Mouse (Mus musculus): ENCODE measurements around the gene Myoz1.
A peak's percentile ranks its signal among the peaks of the same experiment; 100 is the strongest.
"Not testable (repeated sequence)": the region's sequence is repeated elsewhere in the genome, so short reads cannot be mapped to it uniquely, and the experiment has no call there.

The Myoz1 gene

GRCm38 (mm10) chr14:20656361-20656760 is at the start of gene Myoz1:
Gene Myoz1, minus strand, starts transcription at chr14:20656540.
- DNase-seq (ENCODE audit: low spot score in 2 of 2): no peak

DNA sequence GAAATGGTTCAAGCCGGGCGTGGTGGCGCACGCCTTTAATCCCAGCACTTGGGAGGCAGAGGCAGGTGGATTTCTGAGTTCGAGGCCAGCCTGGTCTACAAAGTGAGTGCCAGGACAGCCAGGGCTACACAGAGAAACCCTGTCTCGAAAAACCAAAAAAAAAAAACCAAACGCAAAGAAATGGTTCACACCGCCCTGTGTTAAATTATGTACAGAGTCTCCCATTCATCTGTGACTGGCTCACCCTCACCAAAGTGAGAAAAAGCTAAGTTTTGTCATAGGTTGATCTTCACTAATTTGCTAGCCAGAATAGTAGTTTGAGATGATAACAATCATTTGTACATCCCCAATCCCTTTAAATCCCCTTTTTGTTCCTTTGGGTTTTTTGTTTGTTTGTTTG is 47.1 kb upstream of the Myoz1 start:
- DNase-seq (ENCODE audit: low spot score in 2 of 2): not testable (repeated sequence)

- DNase-seq (ENCODE audit: low spot score in 2 of 2): peak; percentile 85 to 94
These were observed 46.5 kb upstream of the Myoz1 start, which contains the start of gene Chchd1 for GRCm38 (mm10) chr14:20702741-20703381. Gene Chchd1, plus strand, starts transcription at chr14:20703006.

GRCm38 (mm10) chr14:20702096-20702740 is 45.9 kb upstream of the Myoz1 start:
- no peak for DNase-seq (ENCODE audit: low spot score in 2 of 2)

GRCm38 (mm10) chr14:20701554-20701953 is 45.2 kb upstream of the Myoz1 start:
- no peak for DNase-seq (ENCODE audit: low spot score in 2 of 2)

- DNase-seq (ENCODE audit: low spot score in 2 of 2): no peak
These were observed 44.0 kb upstream of the Myoz1 start for GRCm38 (mm10) chr14:20700362-20700761.

- no peak for DNase-seq (ENCODE audit: low spot score in 2 of 2)
These were observed 42.2 kb upstream of the Myoz1 start for GRCm38 (mm10) chr14:20698515-20698914.

- no peak for DNase-seq (ENCODE audit: low spot score in 2 of 2)
These were observed 40.6 kb upstream of the Myoz1 start for GRCm38 (mm10) chr14:20696986-20697385.

DNA sequence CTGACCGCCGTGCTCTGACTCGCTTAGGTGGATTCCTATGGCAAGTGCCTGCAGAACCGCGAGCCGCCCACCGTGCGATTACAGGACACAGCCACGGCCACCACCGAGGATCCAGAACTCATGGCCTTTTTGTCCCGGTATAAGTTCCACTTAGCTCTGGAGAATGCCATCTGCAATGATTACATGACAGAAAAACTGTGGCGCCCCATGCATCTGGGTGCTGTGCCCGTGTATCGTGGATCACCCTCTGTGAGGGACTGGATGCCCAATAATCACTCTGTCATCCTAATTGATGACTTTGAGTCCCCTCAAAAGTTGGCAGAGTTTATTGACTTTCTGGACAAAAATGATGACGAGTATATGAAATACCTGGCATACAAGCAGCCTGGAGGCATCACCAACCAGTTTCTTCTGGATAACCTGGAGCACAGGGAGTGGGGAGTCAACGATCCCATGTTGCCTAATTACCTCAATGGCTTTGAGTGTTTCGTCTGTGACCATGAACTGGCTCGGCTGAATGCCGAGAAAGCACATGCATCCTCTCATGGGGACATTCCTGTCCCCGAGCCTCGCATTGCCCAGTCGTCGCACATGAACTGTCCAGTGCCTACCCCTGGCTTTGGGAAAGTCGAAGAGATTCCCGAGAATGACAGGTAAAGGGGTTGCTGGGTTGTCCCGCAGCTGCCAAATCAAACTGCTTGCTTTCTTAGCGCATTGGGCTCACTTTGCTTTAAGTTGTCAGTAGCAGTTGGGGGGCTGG is 39.6 kb upstream of the Myoz1 start:
- DNase-seq (ENCODE audit: low spot score in 2 of 2): no peak

GRCm38 (mm10) chr14:20694884-20695760 is 38.8 kb upstream of the Myoz1 start, which contains the start of gene Fut11:
Gene Fut11, plus strand, starts transcription at chr14:20694968.
- peak; percentile 83 to 91 for DNase-seq (ENCODE audit: low spot score in 2 of 2)

DNA sequence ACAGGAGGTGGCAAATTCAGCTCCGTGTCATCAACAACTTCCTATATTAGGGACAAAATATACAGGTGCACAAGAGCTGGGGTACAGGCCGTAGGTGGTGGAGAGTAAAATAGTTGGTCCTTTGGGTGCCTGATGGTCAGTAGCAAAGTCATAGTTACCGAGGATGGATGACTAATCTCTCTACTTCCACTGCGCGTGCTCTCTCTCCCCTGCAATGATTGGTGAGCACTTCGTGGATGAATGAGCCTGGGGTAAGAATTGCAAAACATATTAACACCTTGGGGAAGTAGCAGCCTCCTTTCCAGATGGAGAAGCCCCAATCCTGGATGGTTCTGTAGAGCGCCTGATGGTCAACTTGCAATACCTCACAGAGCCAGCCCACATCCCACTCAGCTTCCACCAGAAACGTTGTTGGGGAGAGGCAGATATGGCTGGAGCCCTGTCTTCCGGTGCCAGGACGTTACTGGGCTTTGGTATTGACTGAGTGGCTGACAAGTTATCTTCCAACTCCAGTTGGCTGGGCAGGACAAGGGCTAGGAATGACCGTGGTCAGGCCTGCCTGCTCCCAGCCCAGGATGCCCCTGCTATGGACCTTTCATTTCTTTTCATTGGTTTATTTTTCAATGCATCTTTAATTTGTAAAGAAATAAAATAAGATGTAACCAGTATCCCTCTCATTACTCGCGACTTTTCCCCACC is 38.0 kb upstream of the Myoz1 start:
- no peak for DNase-seq (ENCODE audit: low spot score in 2 of 2)

DNA sequence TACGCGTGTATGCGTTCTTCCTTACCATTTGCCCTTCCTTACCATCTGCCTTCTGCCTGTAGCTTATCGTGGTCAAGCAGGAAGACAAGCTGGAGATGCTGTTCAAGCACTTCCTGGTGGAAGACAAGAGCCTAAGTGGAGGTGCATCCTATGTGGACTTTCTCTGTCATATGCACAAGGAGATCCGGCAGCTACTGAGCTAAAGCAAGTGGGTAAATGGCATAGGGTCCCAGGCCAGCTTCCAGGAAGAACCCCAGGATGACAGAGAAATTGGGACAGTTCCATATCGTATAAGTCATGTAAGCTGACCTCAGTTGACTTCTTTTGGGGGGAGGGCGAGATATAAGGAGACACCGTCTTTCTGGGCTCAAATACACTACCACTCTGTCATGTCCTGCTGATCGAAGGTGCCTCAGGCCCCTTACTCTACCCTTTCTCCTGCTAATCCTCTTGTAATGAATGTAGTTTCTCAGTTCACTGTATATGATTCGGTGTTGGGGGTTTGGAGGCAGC is 37.3 kb upstream of the Myoz1 start:
- DNase-seq (ENCODE audit: low spot score in 2 of 2): no peak

- no peak for DNase-seq (ENCODE audit: low spot score in 2 of 2)
These were observed 35.4 kb upstream of the Myoz1 start for GRCm38 (mm10) chr14:20691772-20692171.

DNA sequence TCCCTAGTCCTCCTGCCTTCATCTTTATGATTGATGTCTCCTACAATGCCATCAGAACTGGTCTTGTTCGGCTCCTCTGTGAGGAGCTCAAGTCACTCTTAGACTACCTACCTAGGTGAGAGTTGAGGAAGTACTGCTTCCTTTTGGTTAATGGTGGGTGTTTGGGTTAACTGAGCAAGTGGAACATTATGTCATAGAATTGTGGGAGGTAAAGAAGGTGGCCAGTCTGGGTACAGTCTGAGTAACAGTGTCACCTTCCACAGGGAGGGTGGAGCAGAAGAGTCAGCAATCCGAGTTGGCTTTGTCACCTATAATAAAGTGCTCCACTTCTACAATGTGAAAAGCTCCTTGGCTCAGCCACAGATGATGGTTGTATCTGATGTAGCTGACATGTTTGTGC is 32.7 kb upstream of the Myoz1 start:
- DNase-seq (ENCODE audit: low spot score in 2 of 2): no peak

DNA sequence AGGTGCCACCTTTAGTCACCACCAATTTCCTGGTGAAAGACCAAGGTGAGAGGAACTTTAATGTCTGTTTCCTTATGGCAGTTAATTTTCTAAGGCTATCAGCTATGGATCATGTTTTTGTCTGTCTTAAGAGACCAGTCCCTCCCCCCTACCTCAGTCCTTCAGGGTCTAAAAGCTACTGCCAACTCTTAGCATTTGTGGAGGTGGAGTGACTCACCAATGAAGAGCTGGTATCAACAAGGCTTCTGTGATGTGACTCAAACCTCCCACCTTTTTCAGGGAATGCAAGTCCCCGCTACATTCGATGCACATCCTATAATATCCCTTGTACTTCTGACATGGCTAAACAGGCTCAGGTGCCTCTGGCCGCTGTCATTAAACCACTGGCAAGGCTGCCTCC is 30.2 kb upstream of the Myoz1 start:
- DNase-seq (ENCODE audit: low spot score in 2 of 2): no peak

GRCm38 (mm10) chr14:20682498-20682897 is 26.2 kb upstream of the Myoz1 start:
- no peak for DNase-seq (ENCODE audit: low spot score in 2 of 2)

DNA sequence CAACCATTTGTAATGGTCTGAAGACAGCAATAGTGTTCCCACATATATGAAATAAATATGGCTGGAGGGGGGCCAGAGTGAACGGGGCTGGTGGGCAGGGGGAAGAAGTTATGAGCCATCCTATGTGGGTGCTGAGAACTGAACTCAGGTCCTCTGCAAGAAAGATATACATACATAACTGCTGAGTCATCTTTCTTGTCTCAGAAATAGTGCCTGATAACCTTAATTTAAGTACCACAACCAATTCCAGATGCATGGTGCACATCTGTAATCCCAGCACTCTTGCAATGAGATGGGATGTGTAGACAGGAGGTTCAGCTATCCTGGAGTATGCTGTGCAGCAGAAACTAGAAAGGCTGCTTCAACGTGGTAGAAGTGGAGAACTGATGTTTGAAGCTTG is 25.4 kb upstream of the Myoz1 start:
- DNase-seq (ENCODE audit: low spot score in 2 of 2): no peak

DNA sequence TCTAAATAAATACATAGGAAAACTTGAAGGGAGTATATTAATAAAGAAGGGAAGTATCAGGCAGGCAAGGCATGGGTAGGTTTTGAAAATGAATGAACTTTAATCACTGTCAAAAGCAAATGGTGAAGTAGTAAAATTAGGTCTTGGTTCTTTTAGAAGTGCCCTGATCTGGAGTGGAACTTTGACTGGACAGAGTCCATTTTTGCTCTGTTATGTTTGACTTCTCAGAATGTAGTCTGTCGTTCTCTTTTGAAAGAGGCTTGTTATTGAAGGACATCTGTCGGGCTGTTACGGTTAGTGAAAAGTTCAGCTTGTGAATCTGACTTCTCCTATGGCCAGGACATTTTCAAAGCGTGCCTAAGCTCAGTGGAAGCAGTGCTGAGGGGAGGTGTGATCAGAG is 21.6 kb upstream of the Myoz1 start:
- no peak for DNase-seq (ENCODE audit: low spot score in 2 of 2)

DNA sequence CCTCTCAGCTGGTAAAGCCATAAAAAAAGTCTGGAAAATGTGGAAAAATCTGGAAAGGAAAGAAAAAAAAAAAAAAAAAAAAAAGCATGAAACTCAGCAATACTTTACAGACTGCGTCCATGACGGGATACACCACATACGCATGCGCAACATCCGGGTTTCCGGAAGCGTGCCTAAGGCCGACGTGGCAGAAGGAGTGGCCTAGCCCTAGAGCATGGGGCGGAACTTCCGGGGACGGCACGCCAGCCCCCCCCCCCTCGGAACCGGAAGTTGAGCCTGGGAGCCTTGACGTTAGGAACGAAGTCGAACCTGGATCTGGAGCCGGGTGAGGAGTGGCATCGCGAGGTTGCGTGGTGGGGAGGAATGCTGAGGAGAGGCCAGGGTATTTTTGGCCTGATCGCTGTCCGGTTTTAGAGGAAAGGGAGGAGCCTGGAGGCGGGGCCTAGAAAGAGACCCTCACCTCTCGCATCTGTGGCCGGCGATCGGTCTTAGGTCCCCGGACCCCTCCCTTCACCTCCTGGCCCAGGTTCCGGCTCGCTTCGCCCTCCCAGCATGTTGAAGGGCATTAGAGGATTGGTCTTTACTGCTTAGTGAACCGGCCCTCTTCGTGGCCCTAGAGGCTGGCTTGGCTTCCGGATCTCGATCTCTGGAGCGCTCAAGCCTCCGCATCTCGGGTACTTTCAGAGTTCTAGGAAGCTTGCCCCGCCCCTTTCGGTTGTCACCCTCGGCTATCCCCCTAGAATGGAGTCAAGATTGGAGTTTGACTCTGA is 17.9 kb upstream of the Myoz1 start, which contains the start of gene Sec24c:
Sec24c (plus strand) TSS at position 245 of the 770 bp plus-strand sequence.
- DNase-seq (ENCODE audit: low spot score in 2 of 2): peak; percentile 98 to 99

DNA sequence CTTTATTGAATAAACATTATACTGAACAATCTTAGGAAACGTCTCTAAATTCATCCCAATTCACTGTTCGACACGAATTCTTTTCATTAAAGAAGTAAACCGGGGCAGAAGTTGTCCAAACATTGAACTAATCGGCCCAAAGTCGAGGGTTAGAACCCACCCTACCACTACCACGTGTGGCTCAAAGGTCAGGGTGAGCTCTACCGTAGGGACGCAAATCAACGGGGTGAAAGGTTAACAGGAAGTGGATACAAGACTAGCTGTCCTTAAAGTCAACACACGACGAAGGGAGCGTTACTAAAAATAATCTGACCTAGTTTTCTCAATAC is 17.4 kb upstream of the Myoz1 start:
- DNase-seq (ENCODE audit: low spot score in 2 of 2): peak in 1 of 2 experiments; percentile 19
